Mouse (Mus musculus) olfactory bulb, adult 2 months (tissue): ENCODE data around the gene Depdc1b.

Experiments
- CTCF ChIP-seq: fragments of 200-500 bp; IDR thresholded peaks from 2 replicates; pipeline ENCODE4 v1.5.1; 2012; ENCODE audit warnings: low read depth, mild to moderate bottlenecking, low read length, moderate library complexity; ENCODE audit not compliant: insufficient read depth
- POLR2A ChIP-seq: fragments of 200-500 bp; IDR thresholded peaks from 2 replicates; pipeline ENCODE4 v1.6.1; 2012; ENCODE audit warnings: mild to moderate bottlenecking, low read depth, low read length, moderate library complexity; ENCODE audit not compliant: insufficient read depth

- TF ChIP-seq CTCF (no peak), POLR2A (no peak)
Measured at GRCm38 (mm10) chr13:108426322-108426721, 110.2 kb downstream of the Depdc1b start.
